Mouse (Mus musculus) heart, adult 2 months (tissue): ENCODE results near the gene Tspan12.

ENCODE experiments used
- CTCF ChIP-seq: fragments of 200-600 bp; IDR thresholded peaks from 2 replicates; pipeline ENCODE4 v1.8.1; 2022; ENCODE audit warnings: antibody characterized with exemption, mild to moderate bottlenecking, moderate library complexity
- EP300 ChIP-seq: fragments of 200-500 bp; IDR thresholded peaks from 2 replicates; pipeline ENCODE4 v1.6.1; 2011; ENCODE audit warnings: low read depth, low read length, control low read depth; ENCODE audit not compliant: insufficient read depth
- POLR2A ChIP-seq: fragments of 200-500 bp; IDR thresholded peaks from 2 replicates; pipeline ENCODE4 v1.6.1; 2011; ENCODE audit warnings: mild to moderate bottlenecking, low read depth, low read length, control low read depth; ENCODE audit not compliant: insufficient read depth

- TF ChIP-seq CTCF = no peak
- TF ChIP-seq POLR2A = no peak
- TF ChIP-seq EP300 = no peak
Observed at GRCm38 (mm10) chr6:21828001-21828400, 24.3 kb downstream of the Tspan12 start.
